Mouse (Mus musculus): ENCODE data around the gene Sult3a1. TPM values are rescaled to one million over a fixed set of nuclear protein-coding genes. Genes with fewer than 3 reads are reported as not detected.
A peak's percentile ranks its signal among the peaks of the same experiment; 100 is the strongest.
"Not testable (repeated sequence)": the region's sequence is repeated elsewhere in the genome, so short reads cannot be mapped to it uniquely, and the experiment has no call there.

Gene Sult3a1
- polyA plus RNA-seq, 1 experiment from 2014 or later: not detected

- H3K9me3 ChIP-seq (ENCODE audit: control insufficient read depth, low read length); H3K4me2 ChIP-seq (ENCODE audit: low read depth, severe bottlenecking); H3K4me3 ChIP-seq (ENCODE audit: low read depth, low read length); ATAC-seq (ENCODE audit: insufficient number of reproducible peaks, low FRiP score, low TSS enrichment, low read depth); H3K27me3 ChIP-seq (ENCODE audit: control insufficient read depth, insufficient read depth, low read length); H3K27ac ChIP-seq (replicated peaks; ENCODE audit: low read depth, low read length); H3K9ac ChIP-seq (ENCODE audit: low read length); H3K36me3 ChIP-seq (ENCODE audit: control insufficient read depth, insufficient read depth, low read length); H3K4me1 ChIP-seq (ENCODE audit: control insufficient read depth, insufficient read depth, low read length); DNase-seq (ENCODE audit: low spot score): not testable (repeated sequence)
- 97% methylated on average over 1 of the region's 1 CpGs for WGBS
Measured at GRCm38 (mm10) chr10:33901520-33901919, 44.0 kb downstream of the Sult3a1 start.

- H3K27ac ChIP-seq (replicated peaks; ENCODE audit: low read depth, low read length): no peak within 1 kb of the TSS
- peak; percentile 88 for ATAC-seq (ENCODE audit: insufficient number of reproducible peaks, low FRiP score, low TSS enrichment, low read depth)
- peak within 1 kb of the TSS; percentile 28 for H3K4me3 ChIP-seq (ENCODE audit: low read depth, low read length)
- DNase-seq (ENCODE audit: low spot score): peak; percentile 70
- no peaks in the 10 kb centered on the region for H3K36me3 ChIP-seq (ENCODE audit: control insufficient read depth, insufficient read depth, low read length)
- no peaks in the 10 kb centered on the region for H3K9me3 ChIP-seq (ENCODE audit: control insufficient read depth, low read length)
- H3K4me1 ChIP-seq (ENCODE audit: control insufficient read depth, insufficient read depth, low read length): no peaks in the 10 kb centered on the region
- H3K9ac ChIP-seq (ENCODE audit: low read length): no peak within 1 kb of the TSS
- no peaks in the 10 kb centered on the region for H3K27me3 ChIP-seq (ENCODE audit: control insufficient read depth, insufficient read depth, low read length)
- 7% methylated on average over 17 of the region's 17 CpGs for WGBS
- H3K4me2 ChIP-seq (ENCODE audit: low read depth, severe bottlenecking): peak within 1 kb of the TSS; percentile 64
Measured at GRCm38 (mm10) chr10:33904530-33905481, 47.3 kb downstream of the Sult3a1 start, which contains the start of gene Rsph4a. Gene Rsph4a, plus strand, starts transcription at chr10:33905111.

GRCm38 (mm10) chr10:33905489-33905888 lies 48.0 kb downstream of the Sult3a1 start:
- DNase-seq (ENCODE audit: low spot score) (no peak), ATAC-seq (ENCODE audit: insufficient number of reproducible peaks, low FRiP score, low TSS enrichment, low read depth) (no peak)
- no peak overlapping the region; the same call in 1 of the 2 replicates for H3K4me3 ChIP-seq (ENCODE audit: low read depth, low read length)
- peak overlapping the region; percentile 64 for H3K4me2 ChIP-seq (ENCODE audit: low read depth, severe bottlenecking)
- H3K9ac ChIP-seq (ENCODE audit: low read length): no peak overlapping the region
- H3K9me3 ChIP-seq (ENCODE audit: control insufficient read depth, low read length): no peaks in the 10 kb centered on the region
- no peak overlapping the region for H3K27ac ChIP-seq (replicated peaks; ENCODE audit: low read depth, low read length)
- H3K36me3 ChIP-seq (ENCODE audit: control insufficient read depth, insufficient read depth, low read length): no peaks in the 10 kb centered on the region
- no peaks in the 10 kb centered on the region for H3K27me3 ChIP-seq (ENCODE audit: control insufficient read depth, insufficient read depth, low read length)
- no peaks in the 10 kb centered on the region for H3K4me1 ChIP-seq (ENCODE audit: control insufficient read depth, insufficient read depth, low read length)
- WGBS: 7% methylated on average over 6 of the region's 6 CpGs

Other genes starting within 250 kb of the Sult3a1 start
- not detected in 2 replicates for gene Clvs2, start 233.0 kb upstream of the Sult3a1 start, polyA plus RNA-seq (2014; fragmentation: Nextera tagmentation; extraction: Ambion mirVana)
- not detected in 2 replicates for gene Sult3a2, start 71.0 kb upstream of the Sult3a1 start, polyA plus RNA-seq (2014; fragmentation: Nextera tagmentation; extraction: Ambion mirVana)
- not detected in 2 replicates for gene Rsph4a, start 47.4 kb downstream of the Sult3a1 start, polyA plus RNA-seq (2014; fragmentation: Nextera tagmentation; extraction: Ambion mirVana)
- gene Zup1, start 93.5 kb downstream of the Sult3a1 start, polyA plus RNA-seq (2014; fragmentation: Nextera tagmentation; extraction: Ambion mirVana): 23.3 and 27.4 TPM in 2 replicates
- 170 and 176 TPM in 2 replicates for gene Rwdd1, start 161.9 kb downstream of the Sult3a1 start, polyA plus RNA-seq (2014; fragmentation: Nextera tagmentation; extraction: Ambion mirVana)
- not detected in 2 replicates for gene Trappc3l, start 179.9 kb downstream of the Sult3a1 start, polyA plus RNA-seq (2014; fragmentation: Nextera tagmentation; extraction: Ambion mirVana)
- gene Calhm4, start 186.6 kb downstream of the Sult3a1 start, polyA plus RNA-seq (2014; fragmentation: Nextera tagmentation; extraction: Ambion mirVana): not detected in 2 replicates
- 0.07 and 0.08 TPM in 2 replicates for gene Calhm5, start 238.8 kb downstream of the Sult3a1 start, polyA plus RNA-seq (2014; fragmentation: Nextera tagmentation; extraction: Ambion mirVana)